Mouse (Mus musculus) fat pad, adult 2 months (tissue): Measurements from ENCODE around the gene Slco2b1.
"Not testable (repeated sequence)": the region's sequence is repeated elsewhere in the genome, so short reads cannot be mapped to it uniquely, and the experiment has no call there.

Experiments used
- DNase-seq: peaks from one replicate; pipeline ENCODE4 v3.0.0-alpha.2; 2011; ENCODE audit warnings: low read depth, low spot score; ENCODE audit errors: extremely low read depth

Slco2b1 gene

DNA sequence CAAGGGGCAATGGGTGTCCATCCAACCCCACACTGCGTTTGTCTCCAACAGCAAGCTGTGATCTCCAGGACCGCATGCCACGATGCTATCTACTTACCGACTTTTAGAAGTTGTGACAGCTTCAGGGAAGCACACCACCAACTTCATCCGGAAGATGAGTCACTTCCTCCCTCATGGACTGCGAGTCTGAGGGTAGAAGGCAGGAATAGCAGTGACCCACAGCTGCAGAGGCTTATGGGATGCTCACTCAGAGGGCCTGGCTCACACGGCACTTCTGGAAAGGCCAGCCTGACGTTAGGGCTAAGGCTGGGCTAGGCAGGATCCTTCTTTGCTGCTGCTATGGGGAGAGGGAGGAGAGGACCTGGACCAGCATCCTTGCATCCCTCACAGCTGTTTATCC lies at the start of gene Slco2b1:
Gene Slco2b1 (minus strand): TSS at position 175 of the 400 bp plus-strand sequence.
- DNase-seq: no peak

DNA sequence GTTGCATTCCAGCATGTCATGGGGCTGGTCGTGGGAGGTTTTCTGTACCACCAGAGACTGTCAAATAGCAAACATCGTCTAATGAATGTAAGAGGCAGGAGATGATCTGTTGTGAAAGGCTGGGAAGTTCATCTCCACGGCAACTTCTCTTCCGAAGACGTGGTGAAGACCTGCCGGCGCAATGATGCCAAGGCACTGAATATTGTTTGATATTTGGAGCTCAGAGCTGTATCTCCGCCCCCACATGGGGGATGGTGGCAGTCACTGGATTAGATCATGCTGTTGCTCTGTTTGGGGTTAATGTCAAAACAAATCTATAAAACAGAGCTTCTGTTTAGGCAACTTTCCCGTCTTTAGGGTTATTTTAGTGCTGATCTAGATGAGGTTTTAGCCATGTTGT lies 28.1 kb upstream of the Slco2b1 start:
- no peak for DNase-seq

DNA sequence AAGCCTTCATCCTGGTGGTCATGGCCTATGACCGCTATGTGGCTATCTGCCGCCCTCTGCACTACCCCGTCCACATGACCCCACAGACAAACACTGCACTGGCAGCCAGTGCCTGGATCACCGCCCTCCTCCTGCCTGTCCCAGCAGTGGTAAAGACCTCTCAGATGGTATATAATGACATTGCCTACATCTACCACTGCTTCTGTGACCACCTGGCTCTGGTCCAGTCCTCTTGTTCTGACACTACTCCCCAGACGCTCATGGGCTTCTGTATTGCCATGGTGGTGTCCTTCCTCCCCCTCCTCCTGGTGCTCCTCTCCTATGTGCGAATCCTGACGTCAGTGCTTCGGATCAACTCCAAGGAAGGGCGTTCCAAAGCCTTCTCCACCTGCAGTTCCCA lies 24.4 kb upstream of the Slco2b1 start:
- DNase-seq: not testable (repeated sequence)

DNA sequence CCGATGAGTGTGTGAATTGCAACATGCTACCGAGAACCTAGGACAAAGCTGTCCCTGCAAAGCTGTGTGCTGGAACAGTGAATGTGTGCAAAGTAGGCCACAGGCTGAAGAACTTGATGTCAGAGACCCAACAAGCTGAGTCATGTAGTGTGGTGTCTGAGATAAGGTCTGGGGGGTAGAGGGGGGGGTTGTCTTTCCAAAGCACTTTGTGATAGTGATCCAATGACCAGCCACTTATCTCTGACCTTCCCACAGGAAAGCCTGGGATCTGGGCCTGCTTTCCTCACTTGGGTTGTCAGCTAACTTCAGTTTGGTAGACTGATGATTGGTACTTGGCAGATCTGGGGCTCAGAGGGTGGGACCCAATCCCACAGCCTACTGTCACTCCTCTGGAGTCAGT lies 23.5 kb upstream of the Slco2b1 start:
- no peak for DNase-seq

DNA sequence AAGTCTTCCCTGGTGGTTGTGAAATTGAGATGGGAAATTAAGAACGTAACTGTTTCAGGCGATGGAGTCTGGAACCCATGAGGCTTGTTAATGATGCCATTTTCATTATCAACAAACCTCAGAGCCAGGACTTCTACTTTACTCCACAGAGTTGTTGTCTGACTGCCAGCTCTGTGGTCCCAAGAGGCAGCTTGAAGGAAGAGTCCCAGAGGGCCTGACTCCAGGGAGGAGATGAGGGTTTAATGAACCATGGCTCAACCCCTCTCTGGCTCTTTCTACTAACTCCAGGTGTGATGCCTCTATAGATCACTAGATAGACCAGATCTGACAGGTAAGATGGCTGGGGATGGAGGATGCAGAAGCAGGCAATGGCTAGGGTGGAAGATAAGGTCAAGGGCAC lies 18.8 kb upstream of the Slco2b1 start, which contains the start of gene Olfr520:
Gene Olfr520 (plus strand): TSS at position 301 of the 400 bp plus-strand sequence.
- DNase-seq: no peak

DNA sequence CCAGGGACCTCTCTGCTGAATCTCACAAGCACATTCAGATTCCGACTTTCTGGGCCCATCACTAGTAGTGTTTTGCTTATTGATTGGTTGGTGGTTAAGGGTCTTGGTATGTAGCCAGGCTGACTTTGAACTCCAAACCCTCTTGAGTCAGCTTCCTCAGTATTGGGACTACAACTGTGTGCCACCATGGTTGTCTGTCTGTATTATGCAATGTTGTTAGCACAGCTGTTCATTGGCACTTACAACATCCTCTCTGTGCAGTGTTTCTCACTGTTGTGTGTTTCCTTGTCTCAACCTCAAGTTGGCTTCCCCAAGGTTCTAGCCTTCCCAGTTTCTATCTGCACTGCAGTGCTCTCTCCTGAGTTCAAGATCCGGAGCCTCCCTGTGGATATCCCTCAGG lies 5.4 kb upstream of the Slco2b1 start:
- no peak for DNase-seq

GRCm38 (mm10) chr7:99712431-99712830 lies 1.3 kb upstream of the Slco2b1 start:
- DNase-seq: no peak

DNA sequence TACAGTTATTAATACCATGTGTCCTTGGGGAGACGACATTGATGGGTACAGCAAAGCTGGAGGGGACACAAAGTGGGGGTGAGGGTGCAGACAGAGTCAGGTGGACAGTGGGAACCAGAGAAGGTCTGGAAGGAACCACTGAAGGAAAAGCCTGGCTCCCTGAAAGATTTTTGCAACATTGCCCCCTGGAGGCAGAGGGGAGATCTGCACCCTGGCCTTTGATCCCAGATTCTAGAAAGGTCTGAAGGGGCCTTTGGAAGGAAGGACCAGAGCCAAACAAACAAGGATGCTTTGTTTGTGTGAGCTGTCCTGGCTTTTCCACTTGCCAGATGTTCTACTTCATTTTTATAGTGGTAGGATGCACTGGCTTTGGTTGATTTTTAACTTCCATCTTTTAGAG lies 664 bp downstream of the Slco2b1 start:
- no peak for DNase-seq

- no peak for DNase-seq
Observed at GRCm38 (mm10) chr7:99709992-99710391, 1.1 kb downstream of the Slco2b1 start.

DNA sequence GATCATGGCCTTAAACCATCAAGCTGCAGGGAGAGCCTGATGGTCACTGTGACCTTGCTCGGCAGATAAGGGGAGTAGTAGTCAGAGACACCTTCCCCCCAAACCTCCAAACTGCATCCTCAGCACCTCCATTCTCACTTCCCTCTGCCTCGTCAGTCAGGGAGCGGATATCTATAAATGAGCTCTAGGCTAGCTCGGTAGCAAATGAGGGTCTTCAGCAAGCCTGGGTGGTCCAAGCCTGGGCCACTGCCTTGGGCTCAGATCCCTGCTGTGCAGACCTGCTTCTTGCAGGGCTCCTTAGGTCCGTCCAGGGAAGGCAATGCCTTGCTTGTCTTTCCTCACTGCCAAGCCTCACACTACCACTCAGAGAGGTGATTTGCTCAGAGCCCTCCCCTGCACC lies 2.4 kb downstream of the Slco2b1 start:
- no peak for DNase-seq

- no peak for DNase-seq
Observed at GRCm38 (mm10) chr7:99708301-99708721, 2.8 kb downstream of the Slco2b1 start.

DNA sequence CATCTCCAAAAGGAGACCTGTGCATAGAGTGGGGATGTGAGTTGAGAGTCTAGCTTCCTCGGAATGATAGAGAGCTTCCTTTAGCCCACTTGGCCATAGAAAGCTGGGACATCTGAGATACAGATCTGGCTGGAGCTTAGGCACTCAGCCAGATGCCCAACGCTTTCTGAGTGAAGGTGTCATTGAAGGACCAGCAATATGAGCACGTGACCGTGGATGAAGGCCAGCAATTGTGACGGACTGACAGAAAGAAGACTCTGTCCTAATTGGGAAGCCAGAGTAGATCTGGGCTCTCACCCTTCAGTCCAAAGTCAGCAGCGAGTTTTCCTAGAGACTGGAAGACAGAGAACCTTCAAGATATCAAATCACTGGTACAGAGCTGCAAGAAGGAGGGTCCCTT lies 3.5 kb downstream of the Slco2b1 start:
- DNase-seq: no peak

DNA sequence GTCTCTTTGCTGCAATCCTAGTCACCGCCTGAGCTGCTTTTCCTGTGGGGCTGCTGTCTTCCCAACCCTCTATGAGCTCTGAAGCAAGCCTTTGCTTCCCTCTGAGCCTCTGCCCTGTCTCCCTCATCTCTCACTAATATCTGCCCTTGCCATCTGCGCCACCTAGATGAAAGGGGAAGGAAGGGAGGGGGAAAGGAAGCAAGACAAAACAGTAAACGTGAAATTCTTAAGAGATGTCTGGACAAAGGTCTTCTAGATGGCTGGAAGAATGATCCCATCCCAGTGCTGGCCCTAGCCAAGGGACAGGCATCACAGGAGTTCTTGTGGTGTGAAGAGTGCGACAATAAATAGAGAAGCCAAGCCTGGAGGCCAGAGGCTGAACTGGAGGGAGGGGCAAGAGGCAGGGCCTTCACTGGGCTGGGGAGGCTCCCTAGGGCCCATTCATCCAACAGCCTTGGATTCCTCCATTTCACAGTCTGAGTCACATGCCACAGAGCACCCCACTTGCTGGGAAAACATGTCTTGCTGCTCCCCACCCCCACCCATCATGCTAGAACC lies 4.0 kb downstream of the Slco2b1 start:
- no peak for DNase-seq

DNA sequence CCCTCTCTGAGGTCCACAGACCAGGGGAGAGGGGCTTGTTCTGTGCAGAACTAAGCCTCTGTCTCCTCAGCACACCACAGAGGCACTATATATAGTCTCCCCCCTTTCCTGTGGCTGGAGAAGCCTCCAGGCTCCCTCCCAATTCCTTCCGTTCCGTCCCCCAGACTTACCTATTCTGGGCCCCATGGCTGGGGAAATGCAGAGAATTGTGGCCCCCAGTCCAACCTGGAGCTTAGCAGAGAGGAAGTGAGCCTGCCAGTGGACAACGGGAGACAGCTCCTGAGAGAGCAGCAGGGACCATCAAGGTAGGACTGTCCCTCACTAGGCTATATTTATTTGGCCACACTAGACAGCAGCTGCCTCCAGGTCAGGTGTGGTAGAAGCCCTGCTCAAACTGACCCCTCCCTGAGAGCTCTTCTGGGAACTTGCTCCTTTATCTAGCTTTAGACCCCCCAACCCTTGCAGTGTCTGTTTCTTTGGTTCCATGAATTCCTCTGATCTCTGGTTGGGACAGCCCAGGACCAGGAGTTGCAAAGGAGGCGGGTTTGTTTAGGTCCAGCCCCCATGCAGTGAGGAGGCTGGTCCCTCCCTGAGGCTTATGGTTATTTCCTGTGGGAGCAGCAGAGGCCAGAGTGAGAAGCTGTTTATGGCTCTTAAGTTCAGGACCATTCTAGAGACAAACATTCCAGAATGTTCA lies 4.7 kb downstream of the Slco2b1 start:
- no peak for DNase-seq

- DNase-seq: no peak
Observed at GRCm38 (mm10) chr7:99704736-99705519, 6.2 kb downstream of the Slco2b1 start.

DNA sequence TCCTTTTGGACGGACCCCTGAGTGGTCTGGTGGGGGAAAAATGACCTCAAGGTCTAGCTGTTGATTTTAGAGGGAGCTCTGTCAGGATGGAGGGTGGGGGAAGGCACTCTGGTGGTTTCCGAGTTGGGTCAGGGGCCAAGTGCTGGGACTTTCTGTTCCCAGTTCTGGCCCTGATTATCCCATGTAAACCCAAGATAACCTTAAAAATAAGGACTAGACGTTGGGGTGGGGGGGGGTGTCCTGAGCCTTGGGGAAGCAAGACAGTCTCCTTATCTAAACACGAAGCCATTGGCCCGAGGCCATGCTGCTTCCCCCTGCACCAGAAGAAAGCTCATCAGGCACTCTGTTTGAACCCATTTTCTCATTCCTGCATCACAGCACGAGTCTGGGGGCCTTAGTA lies 8.9 kb downstream of the Slco2b1 start:
- no peak for DNase-seq

DNA sequence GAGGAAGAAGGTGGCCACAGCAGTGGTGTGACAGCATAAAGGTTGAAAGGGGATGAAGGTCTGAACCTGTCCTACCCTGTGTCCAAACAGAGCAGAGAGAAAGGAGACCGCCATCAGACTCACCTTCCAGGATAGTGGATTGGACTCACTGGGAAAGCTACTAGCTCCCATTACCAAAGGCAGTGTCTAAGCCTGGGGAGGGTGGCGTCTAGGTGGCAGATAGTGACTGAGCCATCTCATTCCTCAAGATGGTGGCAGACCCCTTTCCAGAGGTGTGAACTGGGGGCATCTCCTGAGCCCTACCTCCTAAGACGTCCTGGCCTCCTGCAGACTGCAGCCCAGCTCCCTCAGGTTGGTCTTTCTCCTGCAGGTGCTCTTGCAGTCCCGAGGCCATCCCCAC lies 10.5 kb downstream of the Slco2b1 start:
- no peak for DNase-seq

DNA sequence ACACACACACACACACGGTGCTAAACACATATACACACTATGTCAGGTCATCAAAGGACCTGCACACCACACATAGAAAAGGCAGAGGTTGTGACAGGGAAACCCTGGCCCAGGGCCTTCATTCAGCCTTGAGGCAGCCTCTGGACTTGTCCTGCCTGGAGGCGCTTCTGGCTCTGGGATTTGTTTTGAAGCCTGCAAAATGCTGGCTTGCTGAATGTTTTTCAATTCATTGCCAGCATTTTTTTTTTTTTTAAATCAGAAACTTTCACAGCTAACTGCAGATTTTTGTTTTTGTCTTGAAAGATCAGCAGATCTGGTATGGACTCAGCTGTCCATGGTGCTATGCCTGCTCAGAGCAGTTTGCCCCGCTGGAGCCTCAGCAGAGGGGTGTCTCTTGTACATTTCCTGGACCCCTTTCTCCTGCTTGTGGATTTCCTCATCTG lies 11.4 kb downstream of the Slco2b1 start:
- no peak for DNase-seq

GRCm38 (mm10) chr7:99699106-99699505 lies 12.0 kb downstream of the Slco2b1 start:
- no peak for DNase-seq

DNA sequence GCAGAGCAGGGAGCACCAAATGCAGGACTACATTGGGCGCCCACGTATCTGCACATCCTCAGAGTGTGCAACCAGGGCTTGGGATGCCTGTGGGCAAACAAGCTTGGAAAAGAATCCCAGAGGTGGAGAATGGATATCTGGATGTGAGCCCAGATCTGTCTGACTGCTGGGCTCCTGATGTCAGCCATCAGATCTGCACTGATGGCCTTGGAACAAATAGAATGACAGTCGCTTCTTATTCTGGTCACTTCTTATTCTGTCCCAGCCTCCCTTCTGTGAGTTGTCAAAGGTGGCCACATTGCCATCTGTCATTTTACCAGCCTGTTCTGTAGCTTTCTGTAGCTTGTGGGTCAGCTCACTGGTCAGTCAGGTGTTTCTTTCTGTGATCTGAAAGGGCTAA lies 12.6 kb downstream of the Slco2b1 start:
- no peak for DNase-seq

GRCm38 (mm10) chr7:99695471-99696057 lies 15.6 kb downstream of the Slco2b1 start:
- DNase-seq: no peak

- not testable (repeated sequence) for DNase-seq
Observed at GRCm38 (mm10) chr7:99694424-99694823, 16.7 kb downstream of the Slco2b1 start.
